Mouse (Mus musculus) spleen, adult 12 weeks (tissue): Measurements from ENCODE around the gene Gse1.
A peak's percentile ranks its signal among the peaks of the same experiment; 100 is the strongest.

Experiments used
- DNase-seq: peaks from one replicate; pipeline ENCODE4 v3.0.0; 2022; ENCODE audit warnings: low spot score

Gse1 gene

DNA sequence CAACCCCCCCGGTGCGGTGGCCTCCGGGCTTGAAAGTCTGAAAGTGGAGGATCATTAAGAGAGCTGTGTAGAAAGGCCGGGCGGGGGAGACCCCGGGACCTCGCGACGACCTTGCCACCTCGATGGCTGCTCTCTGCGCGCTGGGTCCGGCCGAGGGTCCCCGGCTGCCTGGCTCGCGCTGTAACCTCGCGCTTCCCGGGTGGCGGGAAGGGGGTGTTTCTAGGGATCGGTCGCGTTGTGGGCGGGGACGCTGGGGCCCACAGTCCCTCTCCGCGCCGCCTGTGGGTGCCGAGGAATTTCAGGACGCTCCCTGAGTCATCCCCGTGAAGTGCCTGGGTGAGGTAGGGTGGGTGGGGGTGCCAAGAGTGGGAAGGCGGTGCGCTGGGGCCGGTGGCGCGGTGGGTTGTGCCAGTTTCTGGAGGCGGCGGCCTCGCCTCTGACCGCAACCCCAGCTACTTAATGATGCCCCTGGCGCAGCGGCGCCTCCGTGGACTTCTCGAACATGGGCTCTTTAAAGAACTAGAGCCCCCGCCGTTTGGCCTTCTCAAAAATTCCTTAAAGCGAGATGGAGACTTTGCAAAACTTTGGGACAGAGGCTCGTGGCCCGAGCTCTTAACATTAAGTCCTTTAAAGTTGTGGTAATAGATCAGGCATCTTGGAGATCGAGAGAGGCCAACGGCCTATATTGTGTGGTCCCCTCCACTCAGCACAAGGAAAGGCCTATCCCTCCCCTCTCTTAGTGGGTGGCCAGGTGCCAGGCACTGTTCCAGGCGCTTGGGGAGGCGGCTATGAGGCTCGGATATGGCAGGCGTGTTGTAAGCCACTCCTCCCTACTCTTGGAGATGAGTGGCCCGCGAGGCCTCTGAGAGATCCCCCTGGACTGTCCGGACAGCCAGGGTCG, 308.3 kb downstream of the Gse1 start:
- DNase-seq: peak; percentile 37

DNA sequence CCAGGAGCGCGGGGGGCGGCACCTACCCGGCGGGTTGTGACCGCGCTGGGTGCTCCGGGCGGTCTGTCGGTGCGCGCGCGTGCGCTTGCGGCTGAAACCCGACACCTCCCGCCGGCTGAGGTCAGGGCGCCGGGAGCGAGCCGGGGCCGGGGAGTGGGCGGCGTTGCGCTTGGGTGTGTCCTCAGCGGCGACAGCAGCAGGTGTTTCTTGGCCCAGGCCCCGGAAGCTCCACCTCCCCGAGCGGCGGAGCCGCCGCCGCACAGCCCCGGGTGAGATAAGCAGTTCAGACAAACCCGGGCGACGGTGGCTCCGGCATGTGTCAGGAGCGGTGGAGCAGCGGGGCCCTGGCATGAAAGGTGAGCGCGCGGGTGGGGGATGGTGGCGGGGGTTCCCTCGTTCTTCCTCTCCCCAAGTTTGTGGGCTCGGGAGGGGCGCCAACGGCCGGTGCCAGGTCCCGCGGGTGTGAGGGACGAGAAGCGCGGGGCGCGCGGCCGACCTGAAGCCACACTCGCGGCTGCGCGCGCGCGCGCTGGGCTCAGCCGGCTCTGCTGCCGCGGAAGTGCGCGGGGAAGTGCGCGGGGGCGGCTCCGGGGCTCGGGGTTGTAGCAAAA, 309.1 kb downstream of the Gse1 start:
- peak; percentile 82 for DNase-seq

DNA sequence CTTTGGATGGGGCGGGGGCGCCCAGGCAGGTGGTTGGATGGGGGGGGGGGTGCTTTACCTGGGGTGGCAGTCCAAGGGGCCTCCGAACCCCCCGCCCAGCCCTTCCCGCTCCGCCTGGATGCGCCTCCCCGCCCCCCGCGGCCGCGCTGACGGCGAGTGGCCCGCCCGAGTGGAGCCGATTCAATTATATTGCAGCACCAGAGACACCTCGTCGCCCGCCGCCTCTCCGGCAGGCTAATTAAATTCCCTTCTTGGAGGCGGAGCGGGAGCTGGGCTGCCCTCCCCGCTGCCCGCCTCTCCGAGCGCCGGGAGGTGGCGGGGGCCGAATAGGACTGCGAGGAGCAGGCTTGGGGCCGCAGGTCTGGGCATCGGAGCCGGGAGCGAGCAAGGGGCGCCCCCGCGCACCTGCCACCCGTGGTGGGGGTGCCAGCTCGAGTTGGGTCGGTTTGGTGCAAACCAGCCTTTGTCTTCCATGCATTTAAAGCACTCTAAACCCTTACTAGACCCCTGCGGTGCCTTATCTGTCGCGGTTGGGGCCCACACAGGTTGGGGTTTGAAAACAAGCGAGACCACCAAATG, 309.7 kb downstream of the Gse1 start:
- peak; percentile 41 for DNase-seq

DNA sequence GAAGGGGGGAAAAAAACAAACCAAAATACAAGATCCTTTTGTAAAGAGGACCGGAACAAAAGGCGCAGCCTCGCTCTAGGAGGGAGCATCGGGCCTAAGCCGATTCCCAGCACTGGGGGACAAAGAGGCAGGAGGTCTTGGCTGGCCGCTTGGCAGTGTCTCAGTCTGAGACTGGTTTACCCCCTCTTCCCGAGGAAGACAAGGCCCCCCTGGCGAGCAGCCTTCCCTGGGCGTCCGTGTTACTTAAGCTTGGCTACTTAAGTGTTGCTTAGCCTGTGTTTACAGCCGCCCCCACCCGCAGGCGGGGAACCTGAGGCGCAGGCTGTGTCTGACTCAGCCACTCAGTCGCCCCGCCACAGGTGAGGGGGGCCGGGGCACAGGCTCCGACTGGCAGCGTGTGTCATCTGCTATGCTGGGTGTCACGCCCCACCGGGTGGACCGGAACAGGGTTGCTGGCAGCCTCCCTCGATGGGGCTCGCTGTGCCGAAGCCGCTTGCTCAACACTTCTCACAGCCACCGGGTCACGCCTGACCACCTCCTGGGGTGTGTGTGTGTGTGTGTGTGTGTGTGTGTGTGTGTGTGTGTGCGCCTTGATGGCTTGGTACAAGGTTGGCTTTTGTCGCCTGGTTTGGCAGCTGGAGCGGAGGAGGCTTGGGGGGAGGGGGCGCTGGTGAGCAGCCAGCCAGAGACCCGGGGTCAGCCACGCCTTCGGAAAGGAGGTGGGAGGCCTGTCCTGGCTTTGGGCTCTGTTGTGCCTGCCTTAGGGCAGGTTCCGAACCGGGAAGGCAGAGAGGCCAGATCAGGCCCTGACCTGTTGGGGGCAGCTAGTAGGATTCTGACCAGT, 310.4 kb downstream of the Gse1 start:
- DNase-seq: peak; percentile 77

DNA sequence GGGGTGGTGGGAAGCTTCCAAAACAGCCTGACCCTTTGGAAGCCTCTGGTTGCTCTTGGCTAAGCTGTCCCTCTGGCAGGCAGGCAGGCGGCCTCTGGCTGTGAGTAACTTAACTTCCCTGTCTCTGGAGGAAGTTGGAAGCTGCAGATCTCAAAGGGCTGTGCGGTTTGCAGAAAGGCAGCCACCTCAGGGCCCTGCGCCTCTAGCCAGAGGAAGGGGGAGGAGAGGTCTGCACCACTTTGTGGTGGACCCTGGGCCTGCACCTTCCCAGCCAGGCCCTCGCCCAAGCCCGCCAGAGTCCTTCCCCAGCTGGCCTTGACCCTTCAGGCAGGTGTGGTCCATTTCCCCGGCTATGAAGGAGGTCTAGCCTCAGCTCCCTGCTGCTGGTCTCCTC, 311.1 kb downstream of the Gse1 start:
- no peak for DNase-seq

DNA sequence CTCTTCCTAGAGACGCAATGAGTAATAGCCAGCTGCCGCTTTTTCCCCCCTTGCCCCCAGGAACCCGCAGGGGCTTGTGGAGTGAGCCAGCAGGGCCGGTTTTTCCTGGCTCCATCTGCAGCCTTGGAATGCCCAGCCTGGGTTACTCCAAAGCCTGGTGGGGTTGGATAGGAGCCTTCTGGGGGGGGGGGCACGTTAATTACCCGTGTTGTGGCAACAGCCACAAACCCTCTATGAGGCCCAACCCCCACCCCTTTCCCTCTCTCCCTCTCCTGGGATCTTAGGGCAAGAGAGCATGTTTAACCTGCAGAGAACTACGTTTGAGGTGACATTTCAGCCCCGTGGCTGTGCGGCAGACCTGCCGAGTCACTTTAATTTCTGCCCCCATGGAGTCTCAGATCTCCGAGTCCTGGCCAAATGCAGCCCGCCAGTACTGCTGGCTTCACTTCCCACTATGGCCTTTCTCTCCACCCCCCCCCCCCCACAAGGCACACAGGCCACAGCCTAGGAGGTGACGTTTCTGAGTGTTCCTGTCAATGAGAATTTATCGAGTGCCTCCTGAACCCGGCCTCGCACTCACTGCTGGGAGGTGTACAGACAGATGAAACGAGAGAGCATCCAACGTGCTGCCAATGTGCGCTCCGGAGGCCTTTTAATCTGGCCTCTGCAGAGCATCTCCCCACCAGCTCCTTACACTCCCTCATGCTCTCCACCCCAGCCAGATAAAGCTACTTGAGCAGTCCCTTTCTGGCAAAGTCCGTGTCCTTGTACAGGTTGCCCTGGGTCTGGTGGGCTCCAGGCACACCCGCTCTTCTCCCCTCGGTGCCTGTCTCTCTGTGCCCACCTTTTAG, 311.7 kb downstream of the Gse1 start:
- no peak for DNase-seq

DNA sequence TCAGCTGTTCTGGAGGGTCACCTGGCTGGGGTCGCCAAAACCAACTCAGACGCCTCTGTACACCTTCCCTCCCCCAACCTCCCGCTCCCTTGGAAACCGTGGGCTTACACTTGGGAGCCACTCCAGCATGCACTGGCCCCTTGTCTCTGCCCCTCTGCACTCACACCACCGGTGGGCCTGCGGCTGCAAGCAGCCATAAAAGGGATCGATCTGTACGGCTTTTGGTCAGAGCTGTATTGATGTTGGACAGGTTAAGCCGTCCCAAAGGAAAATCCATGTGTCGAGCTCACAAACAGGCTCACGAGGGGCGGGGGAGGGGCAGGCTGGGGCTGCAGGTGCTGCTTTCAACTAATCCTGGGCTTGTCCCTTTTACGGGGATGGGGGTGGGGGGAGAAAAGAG, 314.7 kb downstream of the Gse1 start:
- DNase-seq: no peak

DNA sequence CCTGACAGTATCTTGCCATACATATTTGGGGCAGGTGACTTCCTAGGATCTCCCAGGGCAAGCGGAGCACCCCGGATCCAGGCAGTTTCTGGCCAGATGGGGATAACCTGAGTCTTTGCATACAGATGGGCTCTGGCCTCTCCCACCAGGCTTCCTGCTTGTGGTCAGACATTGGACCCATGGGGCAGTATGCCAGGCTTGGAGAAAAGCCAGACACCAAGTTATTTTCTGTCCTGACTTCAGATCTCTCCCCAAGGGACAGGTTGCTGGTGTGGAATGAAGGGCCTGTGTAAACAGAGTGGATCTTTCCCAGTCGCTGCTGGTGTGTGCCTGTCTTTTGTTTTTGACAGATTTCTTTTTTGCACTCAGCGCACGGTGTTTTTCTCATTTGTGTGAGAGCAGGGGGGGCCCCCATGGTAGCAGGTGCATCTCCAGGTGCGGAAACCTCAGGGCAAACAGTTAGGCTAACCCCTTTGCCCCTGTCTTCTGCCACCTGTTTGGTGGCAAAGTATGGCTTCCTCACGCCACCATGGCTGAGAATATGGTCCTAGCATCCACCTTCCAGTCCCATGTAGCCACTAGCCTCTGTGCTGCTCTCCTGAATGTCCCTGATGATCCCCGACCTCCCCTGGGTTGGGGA, 315.3 kb downstream of the Gse1 start:
- no peak for DNase-seq

DNA sequence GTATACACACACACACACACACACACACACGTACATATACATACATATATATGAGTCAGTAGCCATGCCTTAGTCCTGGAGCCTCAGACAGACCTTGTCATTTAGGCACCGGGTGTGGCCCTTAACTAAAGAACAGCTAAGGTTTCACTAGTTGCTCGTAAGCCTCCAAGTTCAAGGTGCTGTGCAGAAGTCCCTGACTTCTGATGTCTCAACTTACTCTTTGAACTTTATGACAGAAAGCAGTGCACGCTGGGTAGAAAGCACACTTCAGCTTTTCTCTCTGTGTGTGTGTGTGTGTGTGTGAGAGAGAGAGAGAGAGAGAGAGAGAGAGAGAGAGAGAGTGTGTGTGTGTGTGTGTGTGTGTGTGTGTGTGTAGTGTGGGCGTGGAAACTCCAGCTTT, 315.9 kb downstream of the Gse1 start:
- no peak for DNase-seq

DNA sequence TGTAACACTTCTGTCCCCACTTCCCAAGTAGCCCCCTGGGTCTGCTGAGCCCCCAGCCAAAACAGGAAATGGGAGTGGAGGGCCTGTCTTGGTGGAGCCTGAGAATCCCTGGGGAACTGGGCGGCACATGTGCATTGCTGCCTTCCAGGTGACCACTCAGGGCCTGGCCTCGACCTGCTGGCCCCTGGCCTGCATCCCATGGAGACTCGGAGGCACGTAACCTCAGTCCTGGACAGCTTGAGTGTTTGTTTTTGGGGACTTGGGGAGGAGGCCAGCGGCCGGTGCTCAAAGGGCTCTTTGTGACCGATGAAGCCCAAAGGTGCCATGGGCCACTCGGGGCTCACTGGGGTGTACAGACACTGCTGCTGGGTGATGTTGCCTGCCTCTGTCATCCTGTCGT, 319.3 kb downstream of the Gse1 start:
- DNase-seq: no peak

DNA sequence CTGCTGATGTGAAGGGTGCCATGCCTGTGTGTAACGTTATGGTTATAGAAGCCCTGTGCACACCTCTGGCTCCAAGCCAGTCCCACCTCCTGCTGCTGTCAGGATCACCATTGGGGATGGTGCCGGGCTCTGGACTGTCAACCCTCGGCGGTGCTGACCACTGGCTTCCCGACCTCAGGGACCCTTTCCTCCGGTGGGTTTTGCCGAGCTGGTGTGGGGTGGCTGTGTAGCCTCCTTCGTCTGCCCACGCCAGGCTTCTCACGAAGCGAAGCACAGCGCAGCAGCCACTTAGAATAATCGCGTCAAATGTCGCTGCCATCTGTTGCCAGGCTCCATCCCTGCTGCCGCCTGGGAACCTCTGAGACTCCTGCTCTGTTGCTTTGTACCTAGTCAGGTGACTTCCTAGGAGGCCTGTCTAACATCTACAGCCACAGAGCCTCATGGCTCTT, 320.1 kb downstream of the Gse1 start:
- DNase-seq: no peak

DNA sequence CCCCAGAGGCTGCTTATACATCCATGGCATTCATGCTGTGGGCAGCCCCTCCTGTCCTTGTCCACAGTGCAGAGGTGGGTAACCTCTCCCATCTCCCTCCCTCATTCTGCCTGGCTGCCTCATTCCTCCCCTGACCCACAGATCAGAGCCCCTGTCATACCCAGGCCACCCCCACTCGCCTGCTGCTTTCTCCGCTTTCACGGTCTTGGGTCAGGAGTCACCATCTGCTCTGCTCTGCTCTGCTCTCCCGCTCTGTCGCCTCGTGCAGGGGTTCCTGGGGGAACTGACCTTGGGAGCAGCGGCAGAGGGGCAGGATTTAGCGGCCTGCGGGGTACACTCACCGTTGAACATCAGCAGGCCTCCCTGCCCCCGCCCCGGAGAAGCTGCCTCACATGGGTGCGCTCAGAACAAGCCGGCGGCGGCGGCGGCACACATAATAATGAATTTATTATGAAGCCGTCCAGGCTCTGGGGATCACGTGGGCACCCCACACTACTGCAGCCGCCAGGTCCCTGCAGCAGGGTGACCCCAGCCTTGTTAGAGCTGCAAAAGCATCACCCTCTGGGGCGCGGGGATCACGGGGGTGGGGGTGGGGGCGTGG, 321.2 kb downstream of the Gse1 start:
- no peak for DNase-seq

DNA sequence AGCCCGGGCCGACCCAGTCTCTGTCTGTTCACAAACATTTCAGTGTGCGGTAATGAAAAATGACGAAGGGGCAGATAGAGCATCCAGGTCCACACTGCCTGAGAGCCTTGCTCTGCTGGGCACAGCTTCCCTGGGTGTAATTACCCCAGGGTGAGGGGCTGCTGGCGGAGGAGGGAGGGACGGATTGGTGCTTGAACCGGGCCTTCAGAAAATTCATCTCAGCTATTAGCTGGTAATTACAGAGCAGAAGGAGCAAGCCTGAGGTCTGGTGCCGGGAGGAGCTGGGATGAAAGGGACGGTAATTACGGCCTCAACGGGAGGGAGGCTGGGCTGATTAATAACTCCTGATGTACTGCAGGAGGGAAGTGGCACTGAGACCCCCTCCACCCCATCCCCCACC, 321.7 kb downstream of the Gse1 start:
- no peak for DNase-seq

DNA sequence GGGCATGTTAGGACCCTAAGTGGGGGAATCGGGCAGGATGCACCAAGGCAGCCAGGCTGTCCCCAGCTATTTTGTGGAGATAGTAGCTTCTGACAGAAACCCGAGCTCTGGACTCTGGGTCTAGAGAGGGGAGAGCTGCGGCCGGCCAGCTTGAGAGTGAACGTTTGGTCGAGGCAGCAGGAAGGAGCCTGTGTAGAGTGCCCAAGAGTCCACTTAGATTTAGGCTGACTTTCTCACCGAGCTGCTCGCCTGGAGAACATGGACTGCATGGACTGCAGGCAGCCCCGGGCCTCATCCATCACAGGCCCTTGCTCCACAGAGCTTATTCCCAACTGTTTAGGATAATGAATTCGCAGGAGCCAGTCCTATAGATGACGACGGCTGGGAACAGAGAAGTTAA, 322.2 kb downstream of the Gse1 start:
- DNase-seq: no peak

DNA sequence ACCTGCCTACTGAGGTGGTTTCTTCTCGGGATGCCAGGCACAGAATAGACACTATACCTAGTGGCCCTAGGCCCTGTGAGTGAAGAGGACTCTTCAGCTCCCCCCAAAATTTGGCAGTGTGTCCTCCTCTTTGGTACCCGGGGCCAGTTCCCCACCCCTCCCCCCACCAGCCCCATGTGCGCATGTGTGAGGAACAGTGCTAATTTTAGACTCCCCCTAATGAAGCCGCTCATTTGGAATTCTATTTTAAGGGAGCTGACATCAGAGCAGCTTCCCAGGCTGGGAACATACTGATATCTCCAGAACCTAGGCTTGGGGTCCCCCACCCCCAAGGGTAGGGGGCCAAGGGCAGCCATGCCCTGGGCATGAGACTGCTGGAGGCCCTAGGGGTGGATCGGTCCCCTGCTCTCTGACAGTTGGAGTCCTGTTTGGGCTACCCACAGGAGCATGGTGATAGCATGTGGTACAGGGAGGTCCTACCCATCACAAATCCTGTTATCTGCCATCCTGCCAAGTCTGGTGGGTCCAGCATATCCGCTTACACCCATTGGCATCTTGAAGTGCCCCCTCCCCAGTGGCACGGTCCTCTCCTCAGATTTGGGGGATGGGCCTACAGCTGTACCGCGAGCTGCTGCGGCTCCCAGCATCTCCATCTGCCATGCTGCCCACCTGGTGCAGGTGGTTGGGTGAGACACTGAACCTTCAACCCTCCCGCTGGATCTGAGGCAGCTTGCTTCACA, 322.9 kb downstream of the Gse1 start:
- no peak for DNase-seq

DNA sequence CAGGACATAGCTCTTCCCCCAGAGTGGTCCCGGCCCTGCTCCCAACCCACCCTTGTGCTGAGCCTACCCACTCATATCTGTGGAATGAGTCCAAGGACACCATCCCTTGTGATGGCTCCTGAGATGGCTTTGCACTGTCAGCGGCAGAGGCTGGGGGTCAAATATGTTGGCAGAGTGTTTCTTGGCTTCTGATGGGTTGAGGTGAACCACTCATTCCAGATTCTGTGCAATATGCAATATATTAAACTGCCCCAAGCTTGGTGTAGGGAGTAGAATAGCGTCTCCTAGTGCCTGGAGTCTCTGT, 323.4 kb downstream of the Gse1 start:
- DNase-seq: no peak

DNA sequence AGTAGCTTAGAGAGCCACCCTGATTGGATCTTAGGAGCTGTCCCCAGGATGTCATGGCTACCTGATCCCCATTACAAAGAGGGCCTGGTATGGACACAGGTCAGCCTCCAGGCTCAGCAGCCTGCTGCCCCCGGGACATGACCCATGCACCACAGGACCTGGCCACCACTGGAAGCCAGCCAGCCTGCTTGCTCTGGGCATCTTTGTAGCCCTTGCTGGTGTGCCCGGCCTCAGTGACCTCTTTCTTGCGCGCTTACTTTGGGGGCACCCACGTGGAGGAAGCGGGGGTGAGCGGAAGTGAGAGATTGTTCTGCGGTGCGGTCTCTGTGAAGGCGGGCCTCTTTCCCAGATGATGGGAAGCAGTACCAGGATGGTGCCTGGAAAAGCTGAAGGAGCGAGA, 324.3 kb downstream of the Gse1 start:
- no peak for DNase-seq

DNA sequence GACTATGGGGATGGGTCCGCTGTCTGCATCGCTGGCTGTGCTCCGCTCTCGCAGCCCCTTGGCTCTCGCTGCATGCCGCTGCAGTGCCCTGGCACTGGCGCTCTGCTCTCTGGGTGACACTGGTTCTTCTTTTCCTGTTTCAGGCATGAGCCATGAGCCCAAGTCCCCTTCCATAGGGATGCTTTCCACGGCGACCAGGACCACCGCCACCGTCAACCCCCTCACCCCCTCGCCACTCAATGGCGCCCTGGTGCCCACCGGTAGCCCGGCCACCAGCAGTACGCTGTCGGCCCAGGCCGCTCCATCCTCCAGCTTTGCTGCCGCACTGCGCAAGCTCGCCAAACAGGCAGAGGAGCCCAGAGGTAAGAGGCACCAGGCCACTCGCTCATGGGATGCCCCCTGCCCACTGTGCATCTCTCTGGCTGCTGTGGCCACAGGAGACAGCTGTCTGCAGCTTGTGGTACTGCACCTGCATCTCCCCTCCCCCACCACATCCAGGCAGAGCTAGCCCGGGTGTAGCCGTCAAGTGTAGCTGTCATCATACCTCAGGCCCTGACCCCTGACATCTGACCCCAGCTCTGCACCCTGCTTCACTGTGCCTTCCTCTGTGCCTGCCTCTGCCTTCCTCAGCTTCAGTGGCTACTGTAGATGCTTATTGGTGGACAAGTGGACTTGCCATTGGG, 325.3 kb downstream of the Gse1 start:
- no peak for DNase-seq

DNA sequence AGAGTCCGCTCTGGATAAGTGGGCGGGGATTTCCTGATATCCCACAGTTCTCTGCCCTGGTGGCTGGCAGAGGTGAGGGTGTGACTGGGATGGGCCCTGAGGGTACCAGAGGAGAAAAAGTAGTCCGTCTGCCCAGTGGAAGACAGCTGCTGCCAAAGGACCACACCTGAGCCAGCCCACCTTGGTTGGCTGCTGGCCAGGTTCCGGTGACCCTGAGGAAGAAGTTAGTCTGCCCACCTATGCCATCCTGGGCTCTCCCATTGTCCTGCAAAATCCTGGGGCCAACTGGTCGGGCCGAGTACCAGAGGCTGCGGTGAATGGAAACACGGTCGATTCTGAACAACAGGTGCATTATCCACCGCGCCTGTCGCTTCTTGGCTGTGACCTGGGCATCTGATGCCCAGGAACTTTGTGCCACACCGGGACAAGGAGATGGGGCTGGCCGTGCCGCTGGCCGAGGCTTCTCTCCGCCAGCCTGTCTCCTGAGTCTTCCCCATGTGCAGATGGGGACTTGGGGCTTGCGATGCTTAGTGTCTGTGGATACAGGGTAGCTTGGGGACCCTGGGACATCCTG, 326.3 kb downstream of the Gse1 start:
- no peak for DNase-seq
